Mouse (Mus musculus) B cell, adult 2 months (primary cell): ENCODE measurements around the gene Itgad.
"Not testable (repeated sequence)": the region's sequence is repeated elsewhere in the genome, so short reads cannot be mapped to it uniquely, and the experiment has no call there.

Experiments
- DNase-seq, 2 experiments: peaks; one replicate each; pipeline ENCODE4 v3.0.0; 2022

The Itgad gene

DNA sequence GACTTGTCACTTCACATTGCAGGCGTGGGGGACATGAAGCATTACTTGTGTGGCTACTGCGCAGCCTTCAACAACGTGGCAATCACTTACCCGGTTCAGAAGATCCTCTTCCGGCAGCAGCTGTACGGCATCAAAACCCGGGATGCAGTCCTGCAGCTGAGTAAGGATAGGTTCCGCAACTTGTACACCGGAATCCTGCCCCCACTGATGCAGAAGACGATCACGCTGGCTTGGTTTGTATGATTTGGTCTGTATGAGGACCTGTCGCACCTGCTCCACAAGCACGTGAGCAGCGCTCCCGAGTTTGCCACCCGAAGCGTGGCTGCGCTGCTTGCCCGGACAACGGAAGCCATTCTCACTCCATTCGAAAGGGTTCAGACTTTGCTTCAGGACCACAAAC lies at the start of gene Itgad:
Gene Itgad, plus strand, starts transcription at position 301 of the 400 bp plus-strand sequence.
- no peak for DNase-seq

DNA sequence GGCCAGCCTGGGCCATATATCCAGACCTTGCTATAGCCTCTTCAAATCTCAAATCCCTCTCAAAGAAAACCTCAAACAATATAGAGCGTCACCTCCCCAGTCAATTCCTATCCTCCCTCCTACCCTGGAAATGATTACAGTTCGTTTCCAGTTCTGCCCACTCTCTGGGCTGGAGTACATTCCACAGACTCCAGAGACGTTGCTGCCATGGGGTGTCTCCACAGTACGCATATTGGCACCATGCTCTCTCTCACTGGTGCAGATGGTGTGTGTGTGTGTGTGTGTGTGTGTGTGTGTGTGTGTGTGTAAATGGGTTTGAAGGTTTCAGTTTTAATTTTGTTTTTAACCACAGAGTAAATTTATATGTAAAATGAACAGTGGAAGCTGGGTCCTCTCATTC lies 48.9 kb upstream of the Itgad start:
- peak in 1 of 2 experiments; percentile 10 for DNase-seq

DNA sequence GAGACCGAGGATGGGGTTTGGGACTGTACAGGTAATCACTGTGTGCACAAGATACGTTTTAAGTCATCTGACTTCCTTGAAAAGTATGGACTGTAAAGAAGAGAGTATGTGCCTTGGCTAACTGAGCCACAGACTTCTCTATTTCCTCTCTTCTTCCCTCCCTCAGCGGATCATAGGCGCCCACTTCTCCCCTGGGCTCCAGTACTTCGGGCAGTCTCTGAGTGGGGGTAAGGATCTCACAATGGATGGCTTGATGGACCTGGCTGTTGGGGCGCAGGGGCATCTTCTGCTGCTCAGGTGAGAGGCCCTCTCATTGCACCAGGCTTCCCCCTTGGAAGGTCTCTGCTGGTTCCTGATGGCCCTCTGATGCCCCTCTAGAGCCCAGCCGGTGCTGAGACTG lies 46.7 kb upstream of the Itgad start:
- DNase-seq: no peak

DNA sequence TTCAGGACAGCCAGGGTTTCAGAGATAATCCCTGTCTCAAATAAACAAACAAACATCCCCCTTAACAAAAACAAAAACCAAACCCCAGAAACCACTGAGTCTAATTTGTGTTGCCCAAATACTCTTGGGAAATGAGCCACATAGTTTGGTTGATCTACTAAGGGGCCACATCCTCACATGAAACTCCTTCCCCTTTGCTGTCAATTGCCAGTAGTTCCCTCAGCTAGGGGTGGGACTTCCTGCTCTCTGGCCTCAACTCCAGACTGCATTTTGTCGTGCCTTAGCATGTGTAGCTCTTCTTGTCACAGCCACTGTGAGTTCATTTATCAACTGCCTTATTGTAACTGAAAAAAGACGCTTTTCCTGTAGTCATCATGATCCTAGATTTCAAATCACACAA lies 43.9 kb upstream of the Itgad start:
- DNase-seq: no peak

DNA sequence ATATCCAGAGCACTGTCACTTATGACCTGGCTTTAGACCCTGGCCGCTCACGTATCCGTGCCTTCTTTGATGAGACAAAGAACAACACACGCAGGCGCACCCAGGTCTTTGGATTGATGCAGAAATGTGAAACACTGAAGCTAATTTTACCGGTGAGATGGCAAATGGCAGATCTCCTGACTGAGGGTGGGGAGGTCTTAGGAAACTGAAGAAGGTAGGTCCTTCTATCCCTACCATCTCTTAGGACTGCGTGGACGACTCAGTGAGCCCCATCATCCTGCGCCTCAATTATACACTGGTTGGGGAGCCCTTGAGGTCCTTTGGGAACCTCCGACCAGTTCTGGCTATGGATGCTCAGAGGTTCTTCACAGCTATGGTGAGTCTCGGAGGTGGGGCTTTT lies 42.0 kb upstream of the Itgad start:
- no peak for DNase-seq

DNA sequence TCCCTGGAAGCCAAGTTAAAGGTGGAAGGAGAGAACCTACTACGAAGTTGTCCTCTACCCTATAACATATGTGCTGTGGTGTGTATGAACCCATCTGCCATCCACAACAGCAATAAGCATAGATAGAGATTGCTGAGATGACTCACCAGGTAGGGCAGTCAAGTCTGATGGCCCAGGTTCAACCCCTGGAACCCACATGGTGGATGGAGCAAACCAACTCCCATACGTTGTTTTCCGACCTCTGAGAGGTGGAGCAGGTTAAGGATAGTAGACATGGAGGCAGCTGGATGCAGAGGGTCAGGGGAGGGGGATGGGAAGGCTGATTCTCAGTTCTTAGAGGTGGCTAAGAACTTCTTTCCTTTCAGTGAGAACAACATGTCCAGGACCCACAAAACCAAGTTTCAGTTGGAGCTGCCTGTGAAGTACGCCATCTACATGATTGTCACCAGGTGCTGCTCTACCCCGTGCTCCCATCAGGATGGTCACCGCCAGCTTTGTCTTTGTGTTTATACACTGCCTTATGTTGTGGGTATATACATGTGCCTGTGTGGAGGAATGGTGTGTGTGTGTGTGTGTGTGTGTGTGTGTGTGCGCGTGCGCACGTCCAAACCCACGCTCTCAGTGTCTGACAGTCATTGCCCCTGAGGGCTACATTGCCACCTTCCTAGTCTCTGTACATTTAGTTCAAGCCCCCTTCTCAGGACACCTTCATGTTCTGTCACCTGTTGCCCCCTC lies 39.6 kb upstream of the Itgad start:
- no peak for DNase-seq

DNA sequence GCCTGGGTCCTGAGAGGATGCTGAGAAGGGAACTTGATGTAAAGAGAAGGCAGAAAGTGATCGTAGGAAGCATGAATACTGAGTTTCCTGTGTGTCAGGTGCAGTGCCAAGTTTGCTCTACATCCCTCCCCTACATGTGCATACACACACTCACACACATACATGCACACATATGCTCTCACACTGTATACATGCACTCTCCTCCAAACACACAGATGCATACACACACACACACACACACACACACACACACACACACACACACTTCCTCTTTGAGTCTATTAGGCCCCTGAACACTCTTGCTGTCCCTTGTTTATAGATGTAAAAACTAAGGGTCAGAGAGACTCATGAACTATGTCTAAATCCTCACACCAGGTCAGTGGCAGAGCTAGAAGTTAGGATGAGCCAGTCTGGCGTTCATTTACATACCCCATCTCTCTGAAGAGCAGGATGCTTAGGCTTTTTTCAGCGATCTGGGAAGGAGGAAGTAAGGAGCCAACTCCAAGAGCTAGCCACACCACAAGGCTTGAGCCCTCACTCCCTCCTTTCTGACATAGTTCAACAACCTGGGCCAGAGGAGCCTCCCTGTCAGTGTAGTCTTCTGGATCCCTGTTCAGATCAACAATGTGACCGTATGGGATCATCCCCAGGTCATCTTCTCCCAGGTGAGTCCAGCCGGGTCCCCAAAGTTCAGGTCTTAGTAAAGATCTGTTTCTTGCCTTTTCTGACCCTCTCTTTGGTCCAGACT lies 38.8 kb upstream of the Itgad start:
- peak; percentile 46 to 52 for DNase-seq

DNA sequence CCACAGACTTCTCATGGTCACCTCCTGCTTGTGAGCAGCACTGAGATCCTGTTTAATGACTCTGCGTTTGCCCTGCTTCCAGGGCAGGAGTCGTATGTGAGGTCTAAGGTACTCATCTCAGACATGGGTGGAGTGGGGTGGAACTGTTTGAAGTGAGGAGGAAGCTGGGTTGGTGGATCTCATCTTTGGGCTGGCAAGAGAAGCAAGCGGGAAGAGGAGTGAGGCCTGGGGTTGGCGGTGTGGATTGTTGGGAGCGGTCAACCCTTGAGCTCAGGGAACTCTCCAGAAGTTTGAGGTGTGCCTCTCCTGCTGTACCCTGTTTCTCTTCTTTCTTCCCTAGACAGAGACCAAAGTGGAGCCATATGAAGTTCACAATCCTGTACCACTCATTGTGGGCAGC lies 37.8 kb upstream of the Itgad start:
- DNase-seq: no peak

DNA sequence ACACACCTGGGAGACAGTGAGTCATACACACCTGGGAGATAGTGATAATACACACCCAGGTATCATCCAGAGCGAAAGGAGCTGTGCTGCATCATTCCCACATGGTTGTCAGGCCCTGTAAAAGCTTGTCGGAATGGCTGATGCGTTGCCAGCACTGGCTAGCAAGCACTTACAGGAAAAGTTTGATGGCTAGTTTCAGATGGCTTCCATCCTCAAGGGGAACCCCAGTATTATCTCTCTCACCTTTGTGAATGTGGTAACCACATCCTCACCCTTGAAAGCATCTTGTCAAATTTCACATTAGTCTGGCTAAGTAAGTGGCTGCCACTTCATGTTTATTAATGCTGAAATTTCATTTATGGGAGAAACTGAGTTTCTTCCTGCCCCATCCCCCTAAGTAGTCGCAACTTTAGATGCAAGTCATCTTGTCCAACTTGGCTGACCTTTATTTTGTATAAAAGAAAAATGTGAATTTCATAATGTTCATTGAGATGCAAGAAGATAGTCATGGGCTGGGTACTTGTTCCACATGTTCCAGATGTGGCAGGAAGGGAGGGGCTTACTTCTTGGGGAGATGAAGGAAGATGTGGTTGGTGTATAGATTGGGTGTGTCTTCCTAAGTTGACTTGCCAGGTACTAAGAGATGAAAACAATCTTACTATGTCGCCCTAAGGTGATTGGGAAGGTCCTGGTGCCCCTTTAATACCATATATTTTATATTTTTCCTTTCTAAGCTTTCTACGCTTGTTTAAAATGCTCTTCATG lies 34.3 kb upstream of the Itgad start:
- DNase-seq: no peak

DNA sequence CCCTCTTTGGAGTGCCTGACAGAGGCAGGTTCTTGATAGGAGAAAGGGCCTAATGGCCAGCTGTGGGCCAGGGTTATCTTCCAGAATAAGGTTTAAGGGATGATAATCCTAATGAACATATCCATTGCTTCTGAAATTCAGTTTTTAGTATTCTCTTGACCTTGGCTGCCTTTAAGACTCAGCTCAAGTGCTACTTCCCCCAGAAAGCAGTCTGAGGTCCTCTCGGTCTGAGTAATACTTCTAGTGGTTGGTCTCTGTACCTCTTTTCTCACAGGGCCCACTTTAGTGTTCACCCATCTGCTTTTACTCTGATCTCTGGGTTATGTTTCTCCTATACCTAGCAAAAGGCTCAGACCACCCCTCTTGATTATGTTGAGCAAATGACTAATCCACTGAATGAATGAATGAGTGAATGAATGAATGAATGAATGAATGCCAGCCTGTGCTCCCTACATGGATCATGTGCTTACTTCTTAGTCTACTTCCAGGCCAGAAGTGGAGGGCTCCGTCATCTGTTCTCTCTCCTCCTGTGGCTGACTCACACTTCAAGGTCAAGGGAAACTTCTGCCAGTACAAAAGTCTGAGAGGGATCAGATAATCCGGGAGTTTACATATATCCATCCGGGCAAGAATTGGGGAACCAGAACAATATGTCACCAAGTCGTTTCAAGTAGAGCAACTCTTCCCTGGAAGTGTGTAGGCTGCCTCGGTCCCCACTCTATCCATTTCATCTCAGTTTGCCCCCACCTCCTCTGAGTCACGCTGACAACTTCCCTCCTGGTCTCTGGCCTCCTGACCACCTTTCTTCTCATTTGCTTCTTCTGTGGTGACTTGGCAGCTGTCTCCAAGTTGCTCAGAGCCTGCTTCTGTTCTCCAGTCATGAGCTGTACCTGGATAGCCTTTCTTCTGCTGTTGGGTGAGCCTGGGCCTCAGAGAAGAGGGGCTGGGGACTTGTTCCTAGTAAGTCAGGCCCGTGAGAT lies 25.1 kb upstream of the Itgad start, which contains the start of gene Itgax:
Gene Itgax, plus strand, starts transcription at position 807 of the 980 bp plus-strand sequence.
- DNase-seq: no peak

DNA sequence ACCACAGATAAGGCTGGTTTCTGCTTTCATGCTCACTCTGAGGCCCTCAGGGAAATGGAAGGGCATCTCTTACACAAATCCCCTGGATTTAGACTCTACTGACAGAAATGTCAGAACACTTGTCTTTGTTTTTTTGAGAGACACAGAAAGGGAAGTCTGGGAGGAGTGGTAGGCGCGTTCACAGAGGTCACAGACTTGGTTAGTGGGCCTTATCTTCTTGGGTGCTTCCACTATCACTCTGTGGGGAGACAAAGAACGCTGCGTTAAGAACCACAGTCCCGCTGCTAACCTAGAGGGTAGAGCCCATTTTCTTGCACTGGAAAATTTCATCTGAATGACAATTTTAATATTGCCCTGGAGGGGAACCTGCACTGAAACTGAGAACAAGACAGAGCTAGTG lies 22.0 kb upstream of the Itgad start:
- DNase-seq: no peak

DNA sequence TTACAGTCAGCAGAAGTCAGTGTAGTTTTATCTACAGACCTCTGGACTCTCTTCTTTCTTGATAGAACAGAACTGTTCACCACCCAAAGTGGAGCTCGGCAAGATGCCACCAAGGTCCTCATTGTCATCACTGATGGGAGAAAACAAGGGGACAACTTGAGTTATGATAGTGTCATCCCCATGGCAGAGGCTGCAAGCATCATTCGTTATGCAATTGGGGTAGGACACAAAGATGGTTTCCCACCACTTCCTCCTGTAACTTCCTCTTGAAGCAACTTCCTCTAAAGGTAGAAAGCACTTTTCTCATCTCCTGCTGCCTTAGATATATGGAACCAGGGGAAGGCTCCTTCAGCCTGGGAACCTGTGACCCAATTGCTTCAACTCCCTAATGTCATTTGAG lies 20.6 kb upstream of the Itgad start:
- peak; percentile 26 to 43 for DNase-seq

DNA sequence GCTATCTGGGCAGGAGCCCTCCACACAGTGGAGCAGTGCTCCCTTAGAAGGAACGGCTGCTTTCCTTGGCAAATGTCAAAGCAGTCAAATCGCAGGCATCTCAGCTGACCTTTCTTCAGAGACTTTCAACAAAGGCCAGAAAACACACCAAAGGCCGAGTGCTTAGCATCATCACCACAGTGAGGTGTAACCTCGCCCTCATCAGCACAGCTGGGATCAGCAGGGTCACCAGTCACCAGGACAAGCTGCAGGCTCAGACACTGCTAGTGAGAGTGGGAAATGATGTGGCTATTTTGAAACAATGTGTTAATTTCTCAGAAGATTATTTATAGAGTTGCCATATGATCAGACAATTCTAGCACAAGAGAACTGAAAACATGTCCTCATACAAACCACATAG lies 17.2 kb upstream of the Itgad start:
- no peak for DNase-seq

DNA sequence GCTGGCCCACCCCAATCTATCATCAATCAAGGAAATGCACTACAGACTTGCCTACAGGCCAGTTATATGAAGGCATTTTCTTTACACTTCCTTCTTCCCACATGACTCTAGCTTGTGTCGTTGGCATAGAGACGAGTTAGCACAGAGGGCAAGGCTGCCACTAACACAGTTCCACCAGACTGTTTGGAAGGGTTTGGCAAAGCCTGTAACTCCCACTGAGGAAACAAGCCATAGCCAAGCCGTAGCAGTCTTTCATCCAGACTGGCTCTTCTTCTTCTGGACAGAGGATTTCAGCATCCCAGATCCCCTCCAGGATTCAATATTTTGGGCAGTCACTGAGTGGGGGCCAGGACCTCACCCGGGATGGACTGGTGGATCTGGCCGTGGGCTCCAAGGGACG lies 14.6 kb upstream of the Itgad start:
- no peak for DNase-seq

DNA sequence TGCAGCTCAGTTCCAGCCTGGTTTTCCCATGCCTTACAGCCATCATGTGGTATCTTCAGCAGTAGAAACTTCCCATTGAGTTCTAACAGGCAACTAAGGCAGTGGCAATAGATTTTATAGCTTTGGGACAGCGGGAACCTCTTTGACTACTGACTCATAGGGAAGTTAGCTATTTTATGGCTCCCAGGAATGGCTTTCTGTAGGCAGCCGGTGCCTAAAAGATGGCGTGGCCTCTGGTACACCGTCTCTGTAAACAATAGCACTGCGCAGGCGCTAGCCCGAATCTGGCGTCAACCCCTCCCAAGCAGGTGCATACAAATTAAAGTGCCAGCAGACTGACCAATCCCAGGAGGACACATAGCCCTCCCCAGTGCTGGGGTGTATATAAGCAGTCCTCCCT lies 3.2 kb upstream of the Itgad start:
- DNase-seq: no peak

DNA sequence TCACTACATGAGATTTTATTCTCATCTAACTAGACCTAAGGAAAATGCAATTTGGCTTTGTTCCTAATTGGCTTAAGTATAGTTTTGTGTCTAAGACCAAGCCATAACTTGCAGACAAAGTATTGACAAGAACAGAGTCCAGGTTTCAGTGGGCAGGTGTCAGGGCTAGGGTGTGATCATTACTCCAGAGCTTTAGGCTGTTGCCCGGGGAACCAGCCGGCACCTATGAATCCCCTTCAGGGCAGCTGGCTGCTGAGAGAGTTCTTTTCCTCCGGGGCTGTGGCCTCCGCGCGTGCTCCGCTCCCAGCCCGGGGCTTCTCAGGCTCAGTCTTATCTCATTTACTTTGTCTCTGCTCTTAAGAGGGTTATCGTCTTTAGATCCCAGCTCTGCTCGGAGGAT lies 748 bp downstream of the Itgad start:
- DNase-seq: no peak

DNA sequence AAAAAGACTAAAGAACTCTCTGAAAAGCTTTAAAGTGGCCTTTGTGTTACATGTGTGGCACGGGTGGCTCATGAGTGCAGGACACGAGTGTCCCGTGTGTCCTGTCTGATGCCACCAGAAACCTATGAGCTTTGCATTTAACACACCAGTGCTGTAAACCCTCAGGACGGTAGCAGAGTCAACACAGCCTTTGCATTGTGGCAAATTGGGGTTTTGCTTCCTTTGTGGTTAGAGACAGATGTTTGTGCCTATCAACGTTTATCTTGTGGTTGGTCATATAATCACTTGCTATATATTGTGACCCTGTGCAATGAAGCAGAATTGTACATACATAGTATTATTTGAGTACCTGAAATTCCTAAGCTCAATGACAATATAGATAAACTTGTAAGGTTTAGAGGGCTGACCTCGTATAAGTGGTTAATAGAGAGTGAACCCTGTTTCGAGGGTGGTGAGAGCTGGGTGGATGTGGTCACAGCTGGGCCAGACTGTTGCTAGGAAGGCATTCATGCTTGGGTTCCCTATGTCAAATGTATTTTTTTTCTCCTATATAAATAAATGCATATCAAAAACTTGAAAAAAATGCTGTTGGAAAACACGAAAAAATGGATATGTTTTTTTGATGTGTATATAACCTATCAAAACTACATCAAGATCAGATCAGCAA lies 4.6 kb downstream of the Itgad start:
- DNase-seq: not testable (repeated sequence)

DNA sequence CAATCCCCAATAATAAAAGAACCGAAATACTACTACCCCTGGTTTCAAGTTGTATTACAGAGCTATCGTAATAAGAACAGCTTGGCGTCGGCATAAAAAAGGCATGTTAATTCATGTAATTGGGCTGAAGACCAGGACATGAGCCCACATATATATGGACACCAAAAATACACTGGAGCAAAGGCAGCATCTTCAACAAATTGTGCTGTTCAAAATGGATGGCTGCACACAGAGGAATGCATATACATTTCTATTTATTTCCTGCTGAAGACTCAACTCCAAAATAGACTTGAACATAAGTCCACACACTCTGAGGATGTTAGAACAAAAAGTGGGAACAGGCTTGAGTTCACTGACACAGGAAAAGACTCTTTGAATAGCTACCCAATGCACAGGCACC lies 9.8 kb downstream of the Itgad start:
- no peak for DNase-seq

DNA sequence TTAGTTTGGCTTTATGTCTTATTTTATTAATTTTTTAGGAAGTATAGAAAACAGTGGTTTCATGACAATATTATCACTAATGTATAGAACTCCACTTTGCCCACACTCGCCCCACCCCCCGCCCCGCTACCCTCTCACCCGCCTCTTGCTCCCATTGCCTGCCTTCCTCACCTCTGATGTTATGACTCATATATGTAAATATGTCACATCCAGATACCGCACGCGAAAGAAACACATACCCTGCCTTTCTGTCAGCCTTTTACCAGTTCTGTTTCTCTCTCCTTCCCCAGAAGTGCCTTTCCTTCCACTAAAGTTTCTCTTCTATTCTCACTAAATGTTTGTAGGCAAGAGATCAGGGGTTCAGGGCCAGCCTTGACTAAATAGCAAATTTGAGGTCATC lies 12.2 kb downstream of the Itgad start:
- DNase-seq: no peak

DNA sequence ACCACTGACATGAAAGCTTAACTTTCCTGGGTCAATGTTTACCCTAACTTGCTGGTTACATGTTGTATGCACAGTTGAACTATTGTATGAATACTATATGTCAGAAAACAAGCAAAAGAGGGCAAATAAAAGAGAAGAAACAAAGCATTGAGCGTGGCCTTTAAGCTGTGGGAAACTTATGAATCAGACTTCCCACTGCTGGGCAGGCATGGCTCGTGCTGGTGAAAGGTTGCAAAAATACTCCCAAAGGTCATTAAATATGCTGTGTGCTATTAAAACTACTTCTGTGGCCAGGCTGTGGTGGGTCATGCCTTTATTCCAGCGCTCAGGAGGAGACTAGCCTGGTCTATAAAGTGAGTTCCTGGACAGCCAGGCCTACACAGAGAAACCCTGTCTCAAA lies 15.8 kb downstream of the Itgad start:
- DNase-seq: no peak

DNA sequence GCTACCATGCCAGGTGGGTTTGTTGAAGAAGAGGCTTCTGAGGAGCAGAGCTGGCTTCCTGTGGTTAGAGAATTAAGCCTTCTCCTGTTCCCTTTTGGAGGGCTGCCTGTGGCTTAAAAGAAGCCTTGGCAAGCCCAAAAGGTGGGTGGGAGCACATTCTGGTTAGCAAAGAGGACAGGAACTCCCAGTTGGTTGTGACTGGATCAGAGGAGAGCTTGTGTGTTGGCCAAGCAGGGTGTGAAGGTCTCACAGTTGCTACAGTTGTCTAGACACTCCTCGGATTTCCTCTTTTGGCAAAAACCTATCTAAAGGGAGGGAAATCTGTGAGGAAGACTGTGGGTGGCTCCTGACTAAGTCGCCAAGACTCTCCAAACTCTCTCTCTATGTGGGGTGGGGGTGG lies 24.2 kb downstream of the Itgad start:
- no peak for DNase-seq

DNA sequence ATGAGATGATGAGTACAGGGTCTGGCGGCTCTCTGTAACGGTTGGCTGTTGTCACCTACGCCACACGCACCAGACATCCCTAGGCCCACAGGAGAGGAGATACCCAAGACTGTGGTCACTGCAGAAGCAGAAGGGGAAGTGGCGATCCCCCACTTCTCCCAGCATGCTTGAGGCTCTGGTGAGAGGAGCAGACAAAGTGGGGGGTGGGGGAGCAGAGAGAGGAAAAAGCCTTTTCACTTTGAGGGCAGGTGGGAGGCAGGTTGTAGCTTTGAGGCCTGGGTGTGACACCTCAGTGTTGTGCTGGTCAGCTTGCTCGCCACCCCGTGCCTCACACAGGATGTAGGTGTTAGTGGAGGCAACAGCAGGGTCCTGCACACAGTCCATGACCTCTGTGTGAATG lies 25.9 kb downstream of the Itgad start:
- peak; percentile 36 to 48 for DNase-seq
